ENCODE assay signal across 13 mouse cellular contexts in genomic region chr6:93200886-93201285, GRCm38 (mm10).
A peak's percentile ranks its signal among the peaks of the same experiment; 100 is the strongest.
DNase-seq lines count a peak whose midpoint lies in the region.
"Had no signal": no experiment of that assay in that cellular context is flagged by ENCODE, and none has a peak within 500 bp of the region (broad histone marks: within the 10 kb centered on the region; RNA-seq: fewer than 3 reads in every experiment).

No protein-coding gene starts in this region.

- DNase-seq in heart, postnatal 10 days, result peak; percentile 10 to 25
- no peak for DNase-seq in heart, adult 9 months (ENCODE audit: low spot score in 2 of 2)
- peak; percentile 10 for DNase-seq in left cerebral cortex, postnatal 4 days
- DNase-seq in left cerebral cortex, adult 18-20 months (ENCODE audit: low spot score in 2 of 2), result no peak
- peak; percentile 67 for DNase-seq in lung, postnatal 10 days
- DNase-seq in lung, postnatal 4 days, result peak; percentile 50 to 63
- no peak for DNase-seq in frontal cortex, postnatal 36 days (ENCODE audit: low spot score in 2 of 2)
- DNase-seq: adrenal gland, postnatal 14 days; cerebellum, adult 11-12 months; cerebellum, adult 9-10 months; cerebellum, postnatal 36 days; gastrocnemius, postnatal 10 days; heart, adult 2 months had no signal

- intact Hi-C loops in heart, postnatal 10 days (cut with DNase I), result no loop called here
- intact Hi-C loops in left cerebral cortex, postnatal 4 days (cut with DNase I), result no loop called here

Comparison
In these comparisons a context has a peak if more than half of its experiments do, and no peak if none do; other contexts are left out.
1. DNase-seq: peak in heart, postnatal 10 days (2 of 2), left cerebral cortex, postnatal 4 days (single experiment), lung, postnatal 10 days (single experiment) and lung, postnatal 4 days (2 of 2); none in heart, adult 9 months (0 of 2), left cerebral cortex, adult 18-20 months (0 of 2) and frontal cortex, postnatal 36 days (0 of 2).